Mouse (Mus musculus) layer of hippocampus, adult 18-20 months (tissue): ENCODE measurements around the gene Gm14180. TPM values are rescaled to one million over a fixed set of nuclear protein-coding genes. Genes with fewer than 3 reads are reported as not detected.
"Not testable (repeated sequence)": the region's sequence is repeated elsewhere in the genome, so short reads cannot be mapped to it uniquely, and the experiment has no call there.

Experiments used
- DNase-seq, 2 experiments: peaks; one replicate each; pipeline ENCODE4 v3.0.0; 2022; ENCODE audit warnings: low spot score in 2 of 2
- long read RNA-seq: library from polyadenylated mRNA; stranded (forward); transcript quantifications from one replicate; pipeline ENCODE4 v2.0.0, GENCODE M21; 2021
- total RNA-seq, 2 experiments: library from RNA; stranded (reverse); gene quantifications; 2 replicates each; pipeline ENCODE4 v1.2.3; 2021

The Gm14180 gene
- total RNA-seq, result not detected
- long read RNA-seq, result 0 reads

DNA sequence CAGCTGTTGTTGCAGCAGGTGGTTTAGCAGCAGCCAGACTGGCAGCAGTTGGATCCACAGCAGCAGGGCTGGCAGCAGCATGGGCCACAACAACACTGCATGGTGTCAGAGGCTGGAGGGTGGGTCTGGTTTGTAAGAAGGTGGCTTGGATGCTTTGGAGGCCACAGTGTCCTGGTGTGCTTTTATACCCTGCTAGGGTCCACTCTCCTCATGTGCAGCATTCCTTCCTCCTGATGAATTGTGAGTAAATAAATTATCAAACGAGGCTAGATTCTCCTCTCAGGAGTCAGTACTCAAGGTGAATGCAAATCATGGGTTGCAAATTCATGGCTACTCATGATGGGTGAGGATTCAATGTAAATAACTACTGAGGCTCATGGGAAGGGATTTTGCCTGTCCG lies at the start of gene Gm14180:
TSS of gene Gm14180 (minus strand) at position 101 of the 400 bp plus-strand sequence.
- DNase-seq, result no peak

DNA sequence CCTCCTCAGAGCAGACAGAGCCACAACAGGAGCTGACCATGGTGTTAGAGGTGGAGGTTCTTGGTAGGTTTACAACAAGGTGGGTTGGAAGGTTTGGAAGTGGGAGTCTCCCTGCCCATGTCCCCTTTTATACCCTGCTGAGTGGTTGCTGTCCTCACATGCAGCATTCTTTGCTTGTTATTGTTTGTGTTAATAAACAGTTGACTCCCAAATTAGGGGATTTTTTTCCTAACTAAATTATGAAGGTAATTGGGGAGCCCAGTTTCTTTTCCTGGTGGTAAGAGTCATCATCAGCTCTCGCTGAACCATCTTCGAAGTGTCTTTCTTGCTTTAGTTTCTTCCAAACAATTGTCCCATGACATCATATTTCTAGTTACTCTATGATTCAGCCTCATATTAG lies 46.5 kb upstream of the Gm14180 start, which contains the start of gene Krtap4-8:
TSS of gene Krtap4-8 (minus strand) at position 101 of the 400 bp plus-strand sequence.
- DNase-seq, result no peak

DNA sequence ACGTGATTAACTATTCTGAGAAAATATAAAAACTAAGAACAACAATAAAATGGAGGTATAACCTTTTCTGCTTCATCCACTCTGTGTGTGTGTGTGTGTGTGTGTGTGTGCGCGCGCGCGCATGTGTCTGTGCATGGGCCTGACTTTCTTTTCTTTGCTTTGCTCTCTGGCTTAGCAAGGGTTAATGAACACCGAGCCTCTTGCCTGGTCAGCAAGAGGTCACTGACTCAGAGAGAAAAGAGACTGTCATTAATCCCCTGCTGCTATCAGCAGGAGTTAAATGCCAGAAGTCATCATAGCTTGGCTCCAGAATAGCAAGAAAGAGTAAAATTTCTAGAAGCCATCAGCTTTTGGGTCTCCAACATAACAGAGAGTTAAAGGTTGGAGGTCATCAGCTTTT lies 44.3 kb upstream of the Gm14180 start:
- DNase-seq, result no peak

DNA sequence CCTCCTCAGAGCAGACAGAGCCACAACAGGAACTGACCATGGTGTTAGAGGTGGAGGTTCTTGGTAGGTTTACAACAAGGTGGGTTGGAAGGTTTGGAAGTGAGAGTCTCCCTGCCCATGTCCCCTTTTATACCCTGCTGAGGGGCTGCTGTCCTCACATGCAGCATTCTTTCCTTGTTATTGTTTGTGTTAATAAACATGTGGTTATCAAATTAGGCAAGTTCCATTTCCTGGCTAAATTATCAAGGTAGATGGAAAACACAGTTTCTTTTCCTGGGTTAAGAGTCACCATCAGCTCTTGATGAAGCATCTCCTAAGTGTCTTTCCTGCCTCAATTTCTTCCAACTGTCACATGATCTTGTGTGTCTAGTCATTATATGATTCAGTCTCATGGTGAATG lies 38.7 kb upstream of the Gm14180 start, which contains the start of gene Gm11595:
TSS of gene Gm11595 (minus strand) at position 101 of the 400 bp plus-strand sequence.
- DNase-seq, result not testable (repeated sequence)

DNA sequence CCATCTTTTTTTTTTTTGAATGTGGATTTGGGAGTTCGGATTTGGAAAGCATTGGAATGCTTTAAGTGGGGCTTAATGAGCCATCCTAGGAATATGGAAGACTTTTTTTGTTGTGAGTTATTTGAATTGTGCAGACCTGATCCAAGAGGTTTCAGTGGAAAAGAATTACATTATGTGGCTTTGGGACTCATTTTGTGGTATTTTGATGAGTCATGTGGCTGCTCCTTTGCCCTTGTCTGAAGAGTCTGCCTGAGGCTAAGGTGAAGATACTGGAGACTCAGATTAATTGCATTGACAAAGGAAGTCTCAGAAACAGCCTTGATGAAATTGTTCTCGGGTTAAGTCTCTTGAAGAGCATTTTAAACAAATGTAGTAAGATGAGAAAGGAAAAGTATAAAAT lies 34.3 kb upstream of the Gm14180 start:
- DNase-seq, result no peak

DNA sequence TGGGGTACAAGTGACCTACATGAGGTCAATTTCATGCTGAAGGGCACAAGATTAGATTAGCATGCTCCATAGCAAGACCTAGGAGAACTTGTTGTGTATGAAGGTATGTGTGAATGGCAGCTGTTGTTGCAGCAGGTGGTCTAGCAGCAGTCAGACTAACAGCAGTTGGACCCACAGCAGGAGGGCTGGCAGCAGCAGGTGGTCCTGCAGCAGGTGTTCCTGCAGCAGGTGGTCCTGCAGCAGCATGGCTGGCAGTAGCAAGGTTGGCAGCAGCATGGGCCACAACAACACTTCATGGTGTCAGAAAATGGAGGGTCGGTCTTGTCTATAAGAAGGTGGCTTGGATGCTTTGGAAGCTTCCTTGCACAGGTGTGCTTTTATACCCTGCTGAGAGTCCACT lies 24.8 kb upstream of the Gm14180 start:
- DNase-seq, result no peak

DNA sequence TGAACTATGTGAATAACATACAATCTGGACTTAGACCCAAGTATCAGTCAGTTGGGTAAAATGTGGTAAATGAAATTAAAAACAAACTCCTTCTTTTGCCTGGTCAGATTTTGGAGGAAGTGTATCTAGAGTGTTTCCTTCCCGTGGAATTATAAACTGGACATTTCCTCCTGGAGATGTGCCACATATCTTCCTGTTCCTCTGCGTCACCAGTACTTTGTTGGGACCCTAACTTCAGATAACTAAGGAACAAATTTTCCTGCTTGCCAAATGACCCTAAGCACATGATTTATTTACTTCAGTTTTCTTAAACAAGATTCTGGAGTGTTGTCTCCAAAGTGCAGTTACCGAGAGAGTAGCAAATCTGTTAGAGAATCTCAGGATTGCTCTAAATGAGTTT lies 9.9 kb upstream of the Gm14180 start:
- no peak for DNase-seq

DNA sequence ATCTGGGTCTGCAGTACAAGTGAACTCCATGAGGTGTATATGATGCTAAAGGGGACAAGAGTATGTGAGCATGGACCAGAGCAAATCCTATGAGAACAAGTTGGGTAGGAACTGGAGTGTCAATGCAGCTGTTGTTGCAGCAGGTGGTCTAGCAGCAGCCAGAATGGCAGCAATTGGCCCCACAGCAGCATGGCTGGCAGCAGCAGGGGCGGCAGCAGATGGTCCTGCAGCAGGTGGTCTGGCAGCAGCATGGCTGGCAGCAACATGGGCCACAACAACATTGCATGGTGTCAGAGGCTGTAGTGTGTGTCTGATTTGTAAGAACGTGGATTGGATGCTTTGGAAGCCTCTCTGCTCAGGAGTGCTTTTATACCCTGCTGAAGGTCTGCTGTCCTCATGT lies 10.0 kb downstream of the Gm14180 start:
- DNase-seq, result no peak

DNA sequence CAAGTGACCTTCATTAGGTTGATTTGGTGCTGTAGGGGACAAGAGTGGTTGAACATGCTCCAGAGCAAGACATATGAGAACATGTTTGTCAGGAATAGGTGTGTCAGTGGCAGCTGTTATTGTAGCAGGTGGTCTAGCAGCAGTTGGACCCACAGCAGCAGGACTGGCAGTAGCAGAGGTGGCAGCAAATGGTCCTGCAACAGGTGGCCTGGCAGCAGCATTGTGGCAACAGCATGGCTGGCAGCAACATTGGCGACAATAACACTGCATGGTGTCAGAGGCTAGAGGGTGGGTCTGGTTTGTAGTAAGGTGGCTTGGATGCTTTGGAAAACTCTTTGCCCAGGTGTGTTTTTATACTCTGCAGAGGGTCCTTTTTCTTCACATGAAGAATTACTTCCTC lies 15.3 kb downstream of the Gm14180 start:
- no peak for DNase-seq

DNA sequence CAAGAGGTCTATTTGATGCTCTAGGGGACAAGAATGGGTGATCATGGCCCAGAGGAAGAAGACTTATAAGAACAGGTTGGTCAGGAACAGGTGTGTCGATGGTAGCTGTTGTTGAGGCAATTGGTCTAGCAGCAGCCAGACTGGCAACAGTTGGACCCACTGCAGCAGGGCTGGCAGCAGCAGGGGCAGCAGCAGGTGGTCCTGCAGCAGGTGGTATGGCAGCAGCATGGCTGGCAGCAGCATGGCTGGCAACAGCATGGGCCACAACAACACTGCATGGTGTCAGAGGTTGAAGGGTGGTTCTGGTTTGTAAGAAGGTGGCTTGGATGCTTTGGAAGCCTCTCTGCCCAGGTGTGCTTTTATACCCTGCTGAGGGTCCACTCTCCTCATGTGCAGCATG lies 43.6 kb downstream of the Gm14180 start, which contains the start of gene Gm14190:
TSS of gene Gm14190 (minus strand) at position 278 of the 400 bp plus-strand sequence.
- no peak for DNase-seq

DNA sequence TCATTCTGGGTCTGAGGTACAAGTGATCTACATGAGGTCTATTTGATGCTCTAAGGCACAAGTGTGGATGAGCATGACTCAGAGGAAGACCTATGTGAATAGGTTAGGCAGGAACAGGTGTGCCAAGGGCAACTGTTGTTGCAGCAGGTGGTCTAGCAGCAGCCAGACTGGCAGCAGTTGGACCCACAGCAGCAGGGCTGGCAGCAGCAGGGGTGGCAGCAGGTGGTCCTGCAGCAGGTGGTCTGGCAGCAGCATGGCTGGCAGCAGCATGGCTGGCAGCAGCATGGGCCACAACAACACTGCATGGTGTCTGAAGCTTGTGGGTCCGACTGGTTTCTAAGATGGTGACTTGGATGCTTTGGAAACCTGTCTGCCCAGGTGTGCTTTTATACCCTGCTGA lies 48.9 kb downstream of the Gm14180 start:
- not testable (repeated sequence) for DNase-seq

Other genes starting within 250 kb of the Gm14180 start
- not detected for gene Krt23, start 241.2 kb downstream of the Gm14180 start, total RNA-seq
- not detected for gene Krt39, start 213.0 kb downstream of the Gm14180 start, total RNA-seq
- gene Krt40, start 191.1 kb downstream of the Gm14180 start, total RNA-seq, result not detected
- gene Krtap3-3, start 183.4 kb downstream of the Gm14180 start, total RNA-seq, result not detected
- not detected for gene Krtap3-2, start 177.4 kb downstream of the Gm14180 start, total RNA-seq
- not detected for gene Gm11939, start 174.8 kb downstream of the Gm14180 start, total RNA-seq
- gene Krtap3-1, start 167.7 kb downstream of the Gm14180 start, total RNA-seq, result not detected
- gene Krtap1-5, start 153.3 kb downstream of the Gm14180 start, total RNA-seq, result not detected
- gene Krtap1-4, start 150.6 kb downstream of the Gm14180 start, total RNA-seq, result not detected
- gene Krtap1-3, start 143.0 kb downstream of the Gm14180 start, total RNA-seq, result not detected
- not detected for gene Krtap9-3, start 136.2 kb downstream of the Gm14180 start, total RNA-seq
- not detected for gene Gm11938, start 131.0 kb downstream of the Gm14180 start, total RNA-seq
- gene Gm11937, start 124.1 kb downstream of the Gm14180 start, total RNA-seq, result not detected
- not detected for gene Krtap2-4, start 119.4 kb downstream of the Gm14180 start, total RNA-seq
- not detected for gene Gm11562, start 113.9 kb downstream of the Gm14180 start, total RNA-seq
- not detected for gene Krtap4-1, start 106.1 kb downstream of the Gm14180 start, total RNA-seq
- not detected for gene Krtap4-2, start 99.2 kb downstream of the Gm14180 start, total RNA-seq
- not detected for gene Krtap4-7, start 90.2 kb downstream of the Gm14180 start, total RNA-seq
- gene Gm11555, start 84.1 kb downstream of the Gm14180 start, total RNA-seq, result not detected
- gene Gm11563, start 75.3 kb downstream of the Gm14180 start, total RNA-seq, result not detected
- not detected for gene Krtap4-6, start 68.3 kb downstream of the Gm14180 start, total RNA-seq
- gene Gm14190, start 43.5 kb downstream of the Gm14180 start, total RNA-seq, result not detected
- gene Gm11595, start 38.6 kb upstream of the Gm14180 start, total RNA-seq, result not detected
- not detected for gene Krtap4-8, start 46.4 kb upstream of the Gm14180 start, total RNA-seq
- gene Krtap4-9, start 50.9 kb upstream of the Gm14180 start, total RNA-seq, result not detected
- gene Gm11596, start 59.2 kb upstream of the Gm14180 start, total RNA-seq, result not detected
- not detected for gene Gm11569, start 64.6 kb upstream of the Gm14180 start, total RNA-seq
- gene Gm11554, start 70.2 kb upstream of the Gm14180 start, total RNA-seq, result not detected
- gene Krtap4-13, start 75.6 kb upstream of the Gm14180 start, total RNA-seq, result not detected
- gene Gm11564, start 81.4 kb upstream of the Gm14180 start, total RNA-seq, result not detected
- gene 2300003K06Rik, start 103.8 kb upstream of the Gm14180 start, total RNA-seq, result not detected
- not detected for gene Krtap4-16, start 117.3 kb upstream of the Gm14180 start, total RNA-seq
- not detected for gene Gm11568, start 123.6 kb upstream of the Gm14180 start, total RNA-seq
- not detected for gene Gm11559, start 130.2 kb upstream of the Gm14180 start, total RNA-seq
- gene Krtap9-1, start 139.1 kb upstream of the Gm14180 start, total RNA-seq, result not detected
- not detected for gene Gm11567, start 144.9 kb upstream of the Gm14180 start, total RNA-seq
- not detected for gene Krtap31-1, start 173.6 kb upstream of the Gm14180 start, total RNA-seq
- gene Gm11565, start 180.5 kb upstream of the Gm14180 start, total RNA-seq, result not detected
- not detected for gene Krtap31-2, start 202.0 kb upstream of the Gm14180 start, total RNA-seq
- not detected for gene Krtap9-5, start 214.2 kb upstream of the Gm14180 start, total RNA-seq
- gene Krtap29-1, start 244.8 kb upstream of the Gm14180 start, total RNA-seq, result not detected